Mouse (Mus musculus) liver, embryonic 12.5 days (tissue): ENCODE results near the gene Ankrd54. TPM values are rescaled to one million over a fixed set of nuclear protein-coding genes. Genes with fewer than 3 reads are reported as not detected.
"Not testable (repeated sequence)": the region's sequence is repeated elsewhere in the genome, so short reads cannot be mapped to it uniquely, and the experiment has no call there.

Experiments
- ATAC-seq: fragments of 200-750 bp; cut with Nextera tagmentation; 2 replicates; pipeline ENCODE4 v1.8.0; 2017; ENCODE audit warnings: moderate number of reproducible peaks, mild to moderate bottlenecking, moderate library complexity
- H3K27ac ChIP-seq: fragments of 300-500 bp; sonication (generic); 2 replicates; pipeline ENCODE4 v1.5.1; 2016; ENCODE audit warnings: mild to moderate bottlenecking
- H3K27me3 ChIP-seq: fragments of 300-500 bp; sonication (generic); replicated peaks from 2 replicates; pipeline ENCODE4 v1.6.1; 2016; ENCODE audit warnings: mild to moderate bottlenecking, moderate library complexity
- H3K36me3 ChIP-seq: fragments of 300-500 bp; sonication (generic); 2 replicates; pipeline ENCODE4 v1.6.1; 2016; ENCODE audit warnings: mild to moderate bottlenecking, moderate library complexity
- H3K4me1 ChIP-seq: fragments of 300-500 bp; sonication (generic); 2 replicates; pipeline ENCODE4 v1.6.1; 2016
- H3K4me2 ChIP-seq: fragments of 300-500 bp; sonication (generic); 2 replicates; pipeline ENCODE4 v1.6.1; 2016; ENCODE audit warnings: mild to moderate bottlenecking, moderate library complexity
- H3K4me3 ChIP-seq: fragments of 300-500 bp; sonication (generic); 2 replicates; pipeline ENCODE4 v1.5.1; 2016; ENCODE audit warnings: mild to moderate bottlenecking, moderate library complexity
- H3K9ac ChIP-seq: fragments of 300-500 bp; sonication (generic); 2 replicates; pipeline ENCODE4 v1.6.1; 2016; ENCODE audit warnings: mild to moderate bottlenecking, moderate library complexity
- H3K9me3 ChIP-seq: fragments of 300-500 bp; sonication (generic); replicated peaks from 2 replicates; pipeline ENCODE4 v1.6.1; 2016; ENCODE audit warnings: mild to moderate bottlenecking, moderate library complexity
- WGBS: fragments of 180-500 bp; shearing (Covaris S2); methylation state at CpG from one replicate; pipeline ENCODE4 v1.1.7; 2016; ENCODE audit not compliant: insufficient replicate concordance; 5-methylcytosine and 5-hydroxymethylcytosine counted together
- polyA plus RNA-seq: library from polyadenylated mRNA; unstranded; fragments of >200 nt; fragmentation: Nextera tagmentation; extraction: Ambion mirVana; gene quantifications from 2 replicates; pipeline ENCODE4 v1.2.1, GENCODE M21; 2016

The Ankrd54 gene
- polyA plus RNA-seq, 1 experiment from 2014 or later = 61.4 TPM

GRCm38 (mm10) chr15:79025687-79026308 is 36.9 kb downstream of the Ankrd54 start:
- Histone ChIP-seq H3K27ac (peak overlapping the region; percentile 61), H3K4me3 (no peak overlapping the region), H3K4me1 (peaks cover 59% of the 10 kb centered on the region), H3K4me2 (peak overlapping the region; percentile 33), H3K9me3 (no peaks in the 10 kb centered on the region), H3K27me3 (peaks cover 85% of the 10 kb centered on the region), H3K36me3 (no peaks in the 10 kb centered on the region), H3K9ac (no peak overlapping the region)
- 24% methylated on average over 15 of the region's 18 CpGs for WGBS
- ATAC-seq = no peak

- Histone ChIP-seq H3K27me3 (peaks cover 63% of the 10 kb centered on the region), H3K9me3 (no peaks in the 10 kb centered on the region), H3K36me3 (no peaks in the 10 kb centered on the region), H3K4me2 (no peak overlapping the region), H3K27ac (no peak overlapping the region), H3K4me3 (no peak overlapping the region), H3K4me1 (peaks cover 36% of the 10 kb centered on the region), H3K9ac (no peak overlapping the region)
- ATAC-seq = no peak
- WGBS = 13% methylated on average over 1 of the region's 1 CpGs
Measured at GRCm38 (mm10) chr15:79023366-79023765, 39.3 kb downstream of the Ankrd54 start.

DNA sequence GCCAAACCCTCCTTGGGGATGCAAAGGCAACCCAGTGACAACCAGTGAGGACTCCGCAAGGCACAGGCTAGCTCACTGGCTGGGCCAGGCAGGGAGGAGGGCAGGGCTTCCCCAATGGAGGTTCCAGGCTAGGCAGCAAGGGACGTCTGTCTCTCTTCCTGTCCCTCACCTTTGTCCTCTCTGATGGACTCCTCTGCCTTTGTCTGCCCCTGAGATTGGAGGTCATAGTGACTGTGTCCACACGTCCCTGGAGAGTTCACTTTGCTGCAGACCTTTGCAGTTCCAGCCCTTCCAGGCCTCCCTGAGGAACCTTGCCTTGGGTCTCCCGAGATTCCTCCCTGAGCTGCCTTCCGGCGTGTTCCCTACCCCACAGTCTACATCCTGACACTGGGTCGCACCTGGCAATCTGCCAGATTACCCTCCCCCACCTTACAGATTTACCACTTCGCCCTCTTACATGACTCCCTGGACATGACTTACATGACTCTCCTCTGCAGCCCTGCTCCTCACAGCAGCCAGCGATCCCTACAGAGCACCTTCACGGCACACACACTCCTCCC is 39.9 kb downstream of the Ankrd54 start:
- peak; percentile 33; the same call in 1 of the 2 replicates for ATAC-seq
- H3K36me3 ChIP-seq = no peaks in the 10 kb centered on the region
- peaks cover 57% of the 10 kb centered on the region for H3K27me3 ChIP-seq
- H3K9ac ChIP-seq = no peak overlapping the region
- H3K9me3 ChIP-seq = no peaks in the 10 kb centered on the region
- H3K4me1 ChIP-seq = peaks cover 30% of the 10 kb centered on the region
- H3K27ac ChIP-seq = no peak overlapping the region
- H3K4me2 ChIP-seq = no peak overlapping the region
- WGBS = 52% methylated on average over 10 of the region's 10 CpGs
- H3K4me3 ChIP-seq = no peak overlapping the region

DNA sequence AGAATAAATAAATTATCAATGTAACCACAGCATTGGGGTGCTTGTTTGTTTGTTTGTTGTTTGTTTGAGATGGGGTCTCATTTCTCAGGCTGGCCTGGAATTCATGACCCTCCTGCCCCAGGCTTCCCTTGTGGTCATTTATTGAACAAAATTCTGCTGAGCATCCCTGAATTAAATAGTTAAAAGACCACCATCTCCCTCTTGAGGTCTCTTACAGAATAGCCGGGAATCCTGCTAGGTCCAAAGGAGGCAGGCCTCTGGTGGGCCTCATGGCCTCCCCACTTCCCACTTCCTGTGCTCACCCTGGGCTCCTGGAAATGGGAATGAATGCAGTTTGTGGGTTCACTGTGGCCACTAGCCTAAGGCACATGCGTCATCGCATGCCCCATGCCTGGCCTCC is 43.8 kb downstream of the Ankrd54 start:
- no peak overlapping the region for H3K4me2 ChIP-seq
- ATAC-seq = no peak
- H3K27me3 ChIP-seq = peaks cover 24% of the 10 kb centered on the region; the same call in 1 of the 2 replicates
- WGBS = 61% methylated on average over 3 of the region's 3 CpGs
- H3K9me3 ChIP-seq = no peaks in the 10 kb centered on the region
- no peak overlapping the region for H3K4me3 ChIP-seq
- no peak overlapping the region for H3K27ac ChIP-seq
- no peak overlapping the region for H3K9ac ChIP-seq
- no peaks in the 10 kb centered on the region for H3K36me3 ChIP-seq
- peaks cover 10% of the 10 kb centered on the region for H3K4me1 ChIP-seq

GRCm38 (mm10) chr15:79018191-79018590 is 44.5 kb downstream of the Ankrd54 start:
- H3K36me3 ChIP-seq = no peaks in the 10 kb centered on the region
- H3K4me1 ChIP-seq = peaks cover 4% of the 10 kb centered on the region
- no peak overlapping the region for H3K4me3 ChIP-seq
- H3K9me3 ChIP-seq = no peaks in the 10 kb centered on the region
- 51% methylated on average over 4 of the region's 4 CpGs for WGBS
- H3K9ac ChIP-seq = no peak overlapping the region
- no peak overlapping the region for H3K4me2 ChIP-seq
- ATAC-seq = no peak
- peaks cover 17% of the 10 kb centered on the region; the same call in 1 of the 2 replicates for H3K27me3 ChIP-seq
- no peak overlapping the region for H3K27ac ChIP-seq

- Histone ChIP-seq H3K9me3 (no peaks in the 10 kb centered on the region), H3K4me3 (no peak overlapping the region), H3K36me3 (no peaks in the 10 kb centered on the region), H3K27me3 (peaks cover 7% of the 10 kb centered on the region; the same call in 1 of the 2 replicates), H3K4me1 (no peaks in the 10 kb centered on the region), H3K27ac (no peak overlapping the region), H3K9ac (no peak overlapping the region), H3K4me2 (no peak overlapping the region)
- ATAC-seq = no peak
- 60% methylated on average over 7 of the region's 7 CpGs for WGBS
Measured at GRCm38 (mm10) chr15:79013382-79013781, 49.3 kb downstream of the Ankrd54 start.

- peaks cover 7% of the 10 kb centered on the region; the same call in 1 of the 2 replicates for H3K27me3 ChIP-seq
- H3K9me3 ChIP-seq = no peaks in the 10 kb centered on the region
- peaks cover 5% of the 10 kb centered on the region for H3K36me3 ChIP-seq
- WGBS = 59% methylated on average over 10 of the region's 10 CpGs
- ATAC-seq = no peak
- no peak overlapping the region for H3K27ac ChIP-seq
- H3K4me2 ChIP-seq = no peak overlapping the region
- H3K4me3 ChIP-seq = no peak overlapping the region
- no peak overlapping the region for H3K9ac ChIP-seq
- no peaks in the 10 kb centered on the region for H3K4me1 ChIP-seq
Measured at GRCm38 (mm10) chr15:79011550-79011949, 51.1 kb downstream of the Ankrd54 start.

- no peak for ATAC-seq
- WGBS = 69% methylated on average over 5 of the region's 5 CpGs
- peaks cover 7% of the 10 kb centered on the region; the same call in 1 of the 2 replicates for H3K27me3 ChIP-seq
- no peak overlapping the region for H3K27ac ChIP-seq
- no peaks in the 10 kb centered on the region for H3K9me3 ChIP-seq
- H3K9ac ChIP-seq = no peak overlapping the region
- H3K4me2 ChIP-seq = no peak overlapping the region
- H3K36me3 ChIP-seq = peaks cover 23% of the 10 kb centered on the region
- H3K4me1 ChIP-seq = no peaks in the 10 kb centered on the region
- H3K4me3 ChIP-seq = no peak overlapping the region
Measured at GRCm38 (mm10) chr15:79009734-79010133, 53.0 kb downstream of the Ankrd54 start.

- not testable (repeated sequence) for H3K27me3 ChIP-seq, H3K4me2 ChIP-seq, H3K4me1 ChIP-seq, H3K9me3 ChIP-seq, H3K4me3 ChIP-seq, H3K9ac ChIP-seq, ATAC-seq, H3K27ac ChIP-seq
- 77% methylated on average over 6 of the region's 6 CpGs for WGBS
- peaks cover 42% of the 10 kb centered on the region for H3K36me3 ChIP-seq
Measured at GRCm38 (mm10) chr15:79007836-79008235, 54.9 kb downstream of the Ankrd54 start.

- 78% methylated on average over 5 of the region's 5 CpGs for WGBS
- ATAC-seq = no peak
- H3K4me2 ChIP-seq = no peak overlapping the region
- no peaks in the 10 kb centered on the region for H3K9me3 ChIP-seq
- H3K27me3 ChIP-seq = peaks cover 4% of the 10 kb centered on the region; the same call in 1 of the 2 replicates
- no peak overlapping the region for H3K4me3 ChIP-seq
- no peaks in the 10 kb centered on the region for H3K4me1 ChIP-seq
- no peak overlapping the region for H3K9ac ChIP-seq
- peaks cover 50% of the 10 kb centered on the region for H3K36me3 ChIP-seq
- no peak overlapping the region for H3K27ac ChIP-seq
Measured at GRCm38 (mm10) chr15:79007059-79007458, 55.6 kb downstream of the Ankrd54 start.

DNA sequence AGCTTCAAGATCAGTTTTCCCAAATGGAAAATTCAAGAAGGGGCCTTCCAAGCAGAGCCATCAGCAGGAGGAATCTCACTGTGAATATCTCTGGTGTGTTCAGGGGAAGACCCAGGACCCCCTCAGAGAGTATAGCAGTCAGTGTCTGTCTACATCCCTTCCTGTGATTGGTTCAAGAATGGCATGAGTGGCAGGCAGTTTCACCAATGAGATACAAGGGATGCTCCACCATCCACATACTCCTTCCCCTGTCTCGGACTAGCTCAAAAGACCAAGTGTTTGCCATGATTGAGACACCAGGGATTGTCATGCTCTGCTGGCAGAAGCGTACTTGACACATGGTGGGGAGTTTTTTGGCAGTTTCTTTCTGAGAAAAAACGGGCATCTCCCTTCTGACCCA is 56.1 kb downstream of the Ankrd54 start:
- WGBS = 66% methylated on average over 3 of the region's 3 CpGs
- Histone ChIP-seq H3K36me3 (peaks cover 54% of the 10 kb centered on the region), H3K4me2 (no peak overlapping the region), H3K27ac (no peak overlapping the region), H3K27me3 (peaks cover 4% of the 10 kb centered on the region; the same call in 1 of the 2 replicates), H3K9ac (no peak overlapping the region), H3K9me3 (no peaks in the 10 kb centered on the region), H3K4me1 (no peaks in the 10 kb centered on the region), H3K4me3 (no peak overlapping the region)
- ATAC-seq = no peak

DNA sequence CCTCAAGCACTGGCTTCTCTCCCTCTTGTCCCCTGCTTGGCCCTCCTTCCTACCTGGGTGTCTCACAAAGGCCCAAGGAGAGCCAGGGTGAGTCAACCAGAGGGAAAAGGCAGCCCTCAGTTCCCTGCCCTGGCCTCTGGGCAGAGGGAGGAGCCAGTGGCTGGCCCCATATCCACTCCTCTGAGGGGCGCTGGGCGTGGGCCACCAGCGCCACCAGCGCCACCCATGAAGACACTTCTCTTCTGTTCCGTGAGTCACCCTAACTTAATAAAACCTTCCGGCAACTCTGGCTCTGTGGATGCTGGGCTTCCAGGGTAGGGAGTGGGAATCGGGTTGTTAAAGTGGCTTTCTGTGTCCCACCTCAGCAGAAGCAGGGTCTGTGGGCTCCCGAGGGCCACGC is 57.1 kb downstream of the Ankrd54 start:
- Histone ChIP-seq H3K4me1 (no peaks in the 10 kb centered on the region), H3K27ac (no peak overlapping the region), H3K9ac (no peak overlapping the region), H3K27me3 (peaks cover 4% of the 10 kb centered on the region; the same call in 1 of the 2 replicates), H3K9me3 (no peaks in the 10 kb centered on the region), H3K36me3 (peaks cover 65% of the 10 kb centered on the region), H3K4me2 (no peak overlapping the region), H3K4me3 (no peak overlapping the region)
- ATAC-seq = no peak
- 75% methylated on average over 9 of the region's 9 CpGs for WGBS
